Mouse (Mus musculus): ENCODE measurements at regions not wholly inside any gene's neighbourhood (a gene's known extent, or its start where the extent isn't known, plus 50 kb on each side); places are given as distances from the start of the nearest gene placed in this dataset.
"Not testable (repeated sequence)": the region's sequence is repeated elsewhere in the genome, so short reads cannot be mapped to it uniquely, and the experiment has no call there.

- TF ChIP-seq CTCF (IDR thresholded peaks at IDR 0.05; ENCODE audit: low read depth): no peak
- H3K9ac ChIP-seq (ENCODE audit: low read depth, low read length): no peak overlapping the region
- no peak for ATAC-seq (replicated peaks; ENCODE audit: low FRiP score, low read depth)
- no peaks in the 10 kb centered on the region for H3K27me3 ChIP-seq (ENCODE audit: insufficient read depth, low read length)
- no peaks in the 10 kb centered on the region for H3K4me1 ChIP-seq (replicated peaks; ENCODE audit: insufficient read depth, low read length)
- H3K9me3 ChIP-seq (replicated peaks; ENCODE audit: low read length): no peaks in the 10 kb centered on the region
- 83% methylated on average over 2 of the region's 2 CpGs for WGBS
- H3K36me3 ChIP-seq (ENCODE audit: insufficient read depth, low read length): no peaks in the 10 kb centered on the region
- no peak overlapping the region for H3K27ac ChIP-seq
- DNase-seq (ENCODE audit: low spot score): no peak
- no peak overlapping the region for H3K4me3 ChIP-seq (replicated peaks; ENCODE audit: low read depth, low read length)
- no peak overlapping the region for H3K4me2 ChIP-seq (ENCODE audit: low read length)
Measured at GRCm38 (mm10) chr1:22987521-22987920, 114.5 kb downstream of the 4933415F23Rik start.

- not testable (repeated sequence) for H3K9ac ChIP-seq (ENCODE audit: low read depth, low read length); DNase-seq (ENCODE audit: low spot score); ATAC-seq (replicated peaks; ENCODE audit: low FRiP score, low read depth); H3K27ac ChIP-seq; H3K4me1 ChIP-seq (replicated peaks; ENCODE audit: insufficient read depth, low read length); H3K4me3 ChIP-seq (replicated peaks; ENCODE audit: low read depth, low read length); H3K9me3 ChIP-seq (replicated peaks; ENCODE audit: low read length); H3K36me3 ChIP-seq (ENCODE audit: insufficient read depth, low read length); H3K27me3 ChIP-seq (ENCODE audit: insufficient read depth, low read length); H3K4me2 ChIP-seq (ENCODE audit: low read length)
Measured at GRCm38 (mm10) chr1:22984276-22984675, 117.8 kb downstream of the 4933415F23Rik start.

DNA sequence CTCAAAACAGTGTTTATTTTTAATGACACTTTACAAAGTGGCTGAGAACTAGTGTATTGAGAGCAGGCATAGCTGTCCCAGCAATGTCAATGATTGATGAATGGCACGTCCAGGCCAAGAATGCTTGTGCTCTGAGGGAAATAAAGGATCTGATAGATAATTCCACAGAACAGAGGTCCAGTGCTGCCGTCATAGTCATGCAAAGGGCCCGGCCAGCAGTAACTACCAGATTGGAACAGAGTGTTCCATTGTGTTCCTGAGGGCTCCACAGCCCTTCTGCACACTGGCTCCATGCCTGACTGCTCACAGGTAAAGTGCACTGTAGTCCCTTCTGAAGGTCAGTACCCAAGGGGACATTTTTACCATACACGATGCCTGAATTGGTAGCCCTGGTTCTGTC, 127.1 kb downstream of the 4933415F23Rik start:
- H3K4me2 ChIP-seq (ENCODE audit: low read length): no peak overlapping the region
- no peaks in the 10 kb centered on the region for H3K27me3 ChIP-seq (ENCODE audit: insufficient read depth, low read length)
- no peak overlapping the region for H3K9ac ChIP-seq (ENCODE audit: low read depth, low read length)
- DNase-seq (ENCODE audit: low spot score) (no peak), ATAC-seq (replicated peaks; ENCODE audit: low FRiP score, low read depth) (peak; percentile 33; the same call in 1 of the 2 replicates)
- H3K9me3 ChIP-seq (replicated peaks; ENCODE audit: low read length): no peaks in the 10 kb centered on the region
- TF ChIP-seq CTCF (IDR thresholded peaks at IDR 0.05; ENCODE audit: low read depth): no peak
- H3K36me3 ChIP-seq (ENCODE audit: insufficient read depth, low read length): no peaks in the 10 kb centered on the region
- no peaks in the 10 kb centered on the region for H3K4me1 ChIP-seq (replicated peaks; ENCODE audit: insufficient read depth, low read length)
- H3K4me3 ChIP-seq (replicated peaks; ENCODE audit: low read depth, low read length): no peak overlapping the region
- WGBS: 46% methylated on average over 4 of the region's 4 CpGs
- no peak overlapping the region for H3K27ac ChIP-seq

GRCm38 (mm10) chr1:22943995-22944394, 138.2 kb upstream of the Rims1 start:
- no peaks in the 10 kb centered on the region for H3K36me3 ChIP-seq (ENCODE audit: insufficient read depth, low read length)

DNA sequence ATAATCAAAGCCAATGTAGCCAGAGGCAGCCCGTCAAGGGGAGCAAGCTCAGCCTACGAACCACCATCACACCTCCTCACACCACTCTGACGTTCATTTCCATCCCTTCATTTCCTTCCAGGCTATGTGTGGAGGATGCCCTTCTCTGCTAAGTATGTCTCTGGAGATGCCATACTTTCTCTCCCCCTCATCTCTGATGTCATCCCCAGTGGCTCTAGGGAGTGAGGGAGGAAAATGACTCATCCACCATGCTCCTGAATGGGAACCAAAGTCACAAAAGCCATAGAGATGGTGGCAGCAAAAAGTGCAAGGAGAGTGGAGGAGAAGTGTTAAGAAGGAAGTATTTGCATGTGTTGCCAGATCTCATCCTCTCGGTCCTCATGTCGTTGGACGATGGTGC, 134.0 kb upstream of the Rims1 start:
- Histone ChIP-seq H3K27ac (no peak overlapping the region), H3K4me2 (ENCODE audit: low read length) (no peak overlapping the region), H3K9me3 (replicated peaks; ENCODE audit: low read length) (no peaks in the 10 kb centered on the region), H3K4me3 (replicated peaks; ENCODE audit: low read depth, low read length) (no peak overlapping the region), H3K36me3 (ENCODE audit: insufficient read depth, low read length) (no peaks in the 10 kb centered on the region), H3K27me3 (ENCODE audit: insufficient read depth, low read length) (no peaks in the 10 kb centered on the region), H3K4me1 (replicated peaks; ENCODE audit: insufficient read depth, low read length) (no peaks in the 10 kb centered on the region), H3K9ac (ENCODE audit: low read depth, low read length) (no peak overlapping the region)
- DNase-seq (ENCODE audit: low spot score) (no peak), ATAC-seq (replicated peaks; ENCODE audit: low FRiP score, low read depth) (no peak)
- TF ChIP-seq CTCF (IDR thresholded peaks at IDR 0.05; ENCODE audit: low read depth): no peak
- 92% methylated on average over 6 of the region's 6 CpGs for WGBS

More at GRCm38 (mm10) chr1:22943995-22944394, 138.2 kb upstream of the Rims1 start:
- DNase-seq (ENCODE audit: low spot score) (no peak), ATAC-seq (replicated peaks; ENCODE audit: low FRiP score, low read depth) (no peak)
- no peaks in the 10 kb centered on the region for H3K27me3 ChIP-seq (ENCODE audit: insufficient read depth, low read length)
- no peak for TF ChIP-seq CTCF (IDR thresholded peaks at IDR 0.05; ENCODE audit: low read depth)
- H3K4me3 ChIP-seq (replicated peaks; ENCODE audit: low read depth, low read length): no peak overlapping the region
- H3K9me3 ChIP-seq (replicated peaks; ENCODE audit: low read length): no peaks in the 10 kb centered on the region
- H3K9ac ChIP-seq (ENCODE audit: low read depth, low read length): no peak overlapping the region
- no peak overlapping the region for H3K4me2 ChIP-seq (ENCODE audit: low read length)
- 78% methylated on average over 1 of the region's 1 CpGs for WGBS
- no peaks in the 10 kb centered on the region for H3K4me1 ChIP-seq (replicated peaks; ENCODE audit: insufficient read depth, low read length)
- H3K27ac ChIP-seq: no peak overlapping the region

DNA sequence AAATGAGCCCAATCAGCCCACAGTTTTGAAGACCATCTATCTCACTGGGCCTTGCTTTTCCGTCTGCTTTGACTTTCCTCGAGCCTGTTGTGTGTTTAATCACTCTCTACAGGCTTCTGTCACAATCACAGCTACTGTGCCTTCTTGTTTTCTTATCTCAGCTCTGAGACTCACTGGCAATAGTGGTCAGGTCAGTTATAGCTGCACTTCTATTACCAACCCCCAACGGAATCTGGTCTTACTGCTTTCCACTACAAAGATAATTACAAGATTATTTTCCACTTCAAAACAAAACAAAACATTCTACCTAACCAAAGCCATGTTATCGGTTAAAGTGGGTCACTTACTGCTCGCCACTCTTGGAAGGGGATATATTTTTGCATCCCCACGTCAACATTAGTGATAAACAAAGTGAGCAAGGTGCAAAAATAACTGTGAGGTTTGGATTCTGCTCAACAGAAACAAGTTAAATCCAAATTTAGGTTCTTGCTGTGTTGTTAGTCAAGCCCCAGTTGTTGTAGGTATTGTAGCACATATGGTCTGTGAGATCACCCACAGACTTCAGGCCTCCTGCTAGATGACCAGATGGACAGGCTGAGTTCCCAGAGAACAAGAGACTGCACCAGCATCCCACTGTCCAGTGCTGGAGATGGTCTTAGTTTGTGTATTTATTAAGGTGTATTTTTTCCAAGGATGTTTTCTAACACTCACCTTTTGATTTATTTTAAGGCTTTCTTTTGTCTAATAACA, 125.5 kb upstream of the Rims1 start:
- no peaks in the 10 kb centered on the region for H3K4me1 ChIP-seq (replicated peaks; ENCODE audit: insufficient read depth, low read length)
- no peak overlapping the region for H3K9ac ChIP-seq (ENCODE audit: low read depth, low read length)
- no peaks in the 10 kb centered on the region for H3K27me3 ChIP-seq (ENCODE audit: insufficient read depth, low read length)
- ATAC-seq (replicated peaks; ENCODE audit: low FRiP score, low read depth): no peak
- DNase-seq (ENCODE audit: low spot score): no peak
- no peak for TF ChIP-seq CTCF (IDR thresholded peaks at IDR 0.05; ENCODE audit: low read depth)
- no peaks in the 10 kb centered on the region for H3K36me3 ChIP-seq (ENCODE audit: insufficient read depth, low read length)
- H3K4me2 ChIP-seq (ENCODE audit: low read length): no peak overlapping the region
- WGBS: 69% methylated on average over 6 of the region's 6 CpGs
- H3K9me3 ChIP-seq (replicated peaks; ENCODE audit: low read length): no peaks in the 10 kb centered on the region
- no peak overlapping the region for H3K27ac ChIP-seq
- H3K4me3 ChIP-seq (replicated peaks; ENCODE audit: low read depth, low read length): no peak overlapping the region

- 94% methylated on average over 2 of the region's 2 CpGs for WGBS
- no peak overlapping the region for H3K4me2 ChIP-seq (ENCODE audit: low read length)
- H3K27me3 ChIP-seq (ENCODE audit: insufficient read depth, low read length): no peaks in the 10 kb centered on the region
- no peaks in the 10 kb centered on the region for H3K9me3 ChIP-seq (replicated peaks; ENCODE audit: low read length)
- no peak for TF ChIP-seq CTCF (IDR thresholded peaks at IDR 0.05; ENCODE audit: low read depth)
- no peaks in the 10 kb centered on the region for H3K36me3 ChIP-seq (ENCODE audit: insufficient read depth, low read length)
- no peak overlapping the region for H3K9ac ChIP-seq (ENCODE audit: low read depth, low read length)
- DNase-seq (ENCODE audit: low spot score) (no peak), ATAC-seq (replicated peaks; ENCODE audit: low FRiP score, low read depth) (no peak)
- H3K4me3 ChIP-seq (replicated peaks; ENCODE audit: low read depth, low read length): no peak overlapping the region
- no peaks in the 10 kb centered on the region for H3K4me1 ChIP-seq (replicated peaks; ENCODE audit: insufficient read depth, low read length)
- no peak overlapping the region for H3K27ac ChIP-seq
Measured at GRCm38 (mm10) chr1:22902992-22903391, 97.2 kb upstream of the Rims1 start.
